Comparison of ENCODE assay signal across 8 mouse cellular contexts in the genomic region with DNA sequence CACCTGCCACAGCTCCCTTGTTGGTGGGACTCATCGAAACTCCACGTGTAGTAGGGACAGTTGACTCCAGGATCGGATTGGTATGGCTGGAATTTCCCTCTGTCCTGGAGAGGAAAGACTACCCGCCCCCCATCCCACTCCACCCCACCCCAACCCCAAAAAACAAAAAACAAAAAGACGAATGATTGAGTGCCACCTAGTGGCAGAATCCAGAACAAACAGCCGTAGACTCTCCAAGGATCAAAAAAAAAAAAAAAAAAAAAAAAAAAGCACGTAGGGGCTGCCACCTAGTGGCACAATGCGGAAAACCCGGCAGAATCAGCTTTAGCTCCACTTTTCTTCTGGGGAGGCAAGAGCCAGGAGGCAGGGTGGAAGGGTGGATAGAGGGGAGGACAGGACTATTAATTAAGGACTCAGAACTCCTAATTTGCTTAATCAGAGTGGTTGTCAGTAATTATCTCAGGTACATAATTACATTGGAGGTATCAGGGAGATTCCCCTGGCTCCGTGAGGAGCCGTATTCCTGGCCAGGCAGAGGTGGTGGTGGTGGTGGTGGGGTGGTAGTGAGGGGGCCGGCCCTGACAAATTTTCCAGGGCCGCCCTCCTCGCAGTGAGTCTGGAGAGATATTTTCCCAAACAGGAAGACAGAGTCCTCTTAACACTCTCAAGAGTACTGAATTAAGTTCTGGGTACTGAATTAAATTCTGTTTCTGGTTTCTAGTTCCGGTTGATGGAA.
DNase-seq lines count a peak whose midpoint lies in the region; ATAC-seq and TF ChIP-seq lines count a peak whose summit lies in the region.

No protein-coding gene starts in this region.

- no peaks in the 10 kb centered on the region for H3K36me3 ChIP-seq in CH12.LX (replicated peaks in 1 of 2; ENCODE audit: control insufficient read depth in 1 of 2, insufficient read depth in 1 of 2, low read length in 1 of 2)
- H3K36me3 ChIP-seq in embryonic facial prominence, embryonic 13.5 days: no peaks in the 10 kb centered on the region
- no peaks in the 10 kb centered on the region for H3K36me3 ChIP-seq in heart, embryonic 16.5 days (ENCODE audit: control insufficient read depth, insufficient read depth)
- no peaks in the 10 kb centered on the region for H3K36me3 ChIP-seq in lung, embryonic 15.5 days

- H3K79me2 ChIP-seq in CH12.LX (replicated peaks; ENCODE audit: control insufficient read depth, extremely low read depth, insufficient read depth, poor library complexity, severe bottlenecking): no peaks in the 10 kb centered on the region

- TF ChIP-seq RAD21 in CH12.LX (IDR thresholded peaks at IDR 0.05; ENCODE audit: low read depth, low read length): peak; percentile 79

- H3K9ac ChIP-seq in CH12.LX (ENCODE audit: insufficient read depth, low read depth): no peak overlapping the region
- H3K9ac ChIP-seq in embryonic facial prominence, embryonic 13.5 days: no peak overlapping the region
- peak overlapping the region; percentile 53; the same call in 1 of the 2 replicates for H3K9ac ChIP-seq in heart, embryonic 16.5 days (ENCODE audit: low read length)
- no peak overlapping the region for H3K9ac ChIP-seq in lung, embryonic 15.5 days

- H3K4me3 ChIP-seq in CH12.LX (replicated peaks in 1 of 3; ENCODE audit: low read depth in 2 of 3, low read length in 2 of 3, poor library complexity in 1 of 3): peak overlapping the region in 1 of 3 experiments; percentile 25
- H3K4me3 ChIP-seq in embryonic facial prominence, embryonic 13.5 days: peak overlapping the region; percentile 30
- peak overlapping the region; percentile 52 for H3K4me3 ChIP-seq in heart, embryonic 16.5 days (ENCODE audit: low read length)
- H3K4me3 ChIP-seq in lung, embryonic 15.5 days: peak overlapping the region; percentile 31
- 0 out of 2 replicates have a peak overlapping the region, but pooled peaks have one; percentile 12 for H3K4me3 ChIP-seq in olfactory bulb, adult 2 months (ENCODE audit: insufficient read depth, low read depth, low read length)

- no peak for ATAC-seq in embryonic facial prominence, embryonic 13.5 days (ENCODE audit: insufficient number of reproducible peaks, insufficient read depth, low FRiP score, low TSS enrichment, low read depth)
- peak; percentile 19; the same call in 1 of the 2 replicates for ATAC-seq in heart, embryonic 16.5 days (replicated peaks; ENCODE audit: extremely low read depth, insufficient read depth, low FRiP score)
- ATAC-seq in lung, embryonic 15.5 days (ENCODE audit: borderline replicate concordance, extremely low read depth, low FRiP score, low TSS enrichment): peak; percentile 55; the same call in 1 of the 2 replicates

- TF ChIP-seq EP300 in CH12.LX (IDR thresholded peaks at IDR 0.05; ENCODE audit: low read length): no peak

- 26% methylated on average over 15 of the region's 15 CpGs for WGBS in embryonic facial prominence, embryonic 13.5 days
- 25% methylated on average over 15 of the region's 15 CpGs for WGBS in heart, embryonic 16.5 days
- 27% methylated on average over 15 of the region's 15 CpGs for WGBS in lung, embryonic 15.5 days
- 16% methylated on average over 15 of the region's 15 CpGs for WGBS in olfactory bulb, adult 2 months

- dilution Hi-C loops in CH12.LX (cut with MboI; ENCODE audit: extremely low pct_ligation_motif_present, extremely low pct_unique_long_range_greater_than_20kb, low sequenced_read_pairs): no loop called here

- H3K4me1 ChIP-seq in CH12.LX (ENCODE audit: control insufficient read depth in 1 of 2, insufficient read depth in 2 of 2): peaks cover 7 to 21% of the 10 kb centered on the region in 2 experiments
- H3K4me1 ChIP-seq in embryonic facial prominence, embryonic 13.5 days: peaks cover 6% of the 10 kb centered on the region; the same call in 1 of the 2 replicates
- H3K4me1 ChIP-seq in heart, embryonic 16.5 days (ENCODE audit: control insufficient read depth, insufficient read depth, low read length): peaks cover 3% of the 10 kb centered on the region; the same call in 1 of the 2 replicates
- H3K4me1 ChIP-seq in lung, embryonic 15.5 days: peaks cover 5% of the 10 kb centered on the region
- H3K4me1 ChIP-seq in olfactory bulb, adult 2 months (ENCODE audit: control insufficient read depth, insufficient read depth, low read length): peaks cover 6% of the 10 kb centered on the region; the same call in 1 of the 2 replicates

- in situ Hi-C loops in CH12.LX (cut with MboI; ENCODE audit: low pct_ligation_motif_present, low pct_unique_long_range_greater_than_20kb, low sequenced_read_pairs): loop anchor here (5.0 to 25.0 kb wide), 5 partner anchors 76 to 471 kb away; a partner anchor contains a TSS

- H3K27me3 ChIP-seq in CH12.LX (replicated peaks): no peaks in the 10 kb centered on the region
- no peaks in the 10 kb centered on the region for H3K27me3 ChIP-seq in embryonic facial prominence, embryonic 13.5 days
- no peaks in the 10 kb centered on the region for H3K27me3 ChIP-seq in heart, embryonic 16.5 days (ENCODE audit: control insufficient read depth, insufficient read depth, low read length)
- no peaks in the 10 kb centered on the region for H3K27me3 ChIP-seq in lung, embryonic 15.5 days

- no peak for TF ChIP-seq POLR2A in CH12.LX (IDR thresholded peaks at IDR 0.05; ENCODE audit: low read depth, low read length)
- TF ChIP-seq POLR2A in olfactory bulb, adult 2 months (IDR thresholded peaks at IDR 0.05; ENCODE audit: insufficient read depth, low read depth, low read length): no peak

- no peak overlapping the region for H3K27ac ChIP-seq in CH12.LX (ENCODE audit: insufficient read depth, low read depth)
- H3K27ac ChIP-seq in embryonic facial prominence, embryonic 13.5 days: no peak overlapping the region
- no peak overlapping the region for H3K27ac ChIP-seq in heart, embryonic 16.5 days (ENCODE audit: low read length)
- no peak overlapping the region for H3K27ac ChIP-seq in lung, embryonic 15.5 days
- no peak overlapping the region for H3K27ac ChIP-seq in olfactory bulb, adult 2 months (ENCODE audit: insufficient read depth, low read depth, low read length)

- H3K4me2 ChIP-seq in CH12.LX (ENCODE audit: insufficient read depth, low read depth, poor library complexity, severe bottlenecking): peak overlapping the region; percentile 91
- peak overlapping the region; percentile 58 for H3K4me2 ChIP-seq in embryonic facial prominence, embryonic 13.5 days
- H3K4me2 ChIP-seq in heart, embryonic 16.5 days (ENCODE audit: low read depth, low read length): peak overlapping the region; percentile 87
- peak overlapping the region; percentile 68 for H3K4me2 ChIP-seq in lung, embryonic 15.5 days

- peak; percentile 73 for DNase-seq in CH12.LX (ENCODE audit: extremely low read depth)
- DNase-seq in adrenal gland, postnatal 25 days: peak; percentile 33
- peak; percentile 70 for DNase-seq in kidney, postnatal 14 days
- peak; percentile 34 to 44 for DNase-seq in thymus, postnatal 36 days

- H3K9me3 ChIP-seq in CH12.LX (replicated peaks; ENCODE audit: low read length): no peaks in the 10 kb centered on the region
- H3K9me3 ChIP-seq in embryonic facial prominence, embryonic 13.5 days: no peaks in the 10 kb centered on the region
- no peaks in the 10 kb centered on the region for H3K9me3 ChIP-seq in heart, embryonic 16.5 days (replicated peaks; ENCODE audit: control insufficient read depth, low read length)
- no peaks in the 10 kb centered on the region for H3K9me3 ChIP-seq in lung, embryonic 15.5 days

- TF ChIP-seq CTCF in CH12.LX (conservative IDR thresholded peaks at IDR 0.05 in 1 of 2, IDR thresholded peaks at IDR 0.05 in 1 of 2; ENCODE audit: low read depth in 2 of 2, low read length in 2 of 2): peak; percentile 59 to 99
- 0 out of 2 replicates have a peak, but pooled peaks have one; percentile 18 for TF ChIP-seq CTCF in olfactory bulb, adult 2 months (IDR thresholded peaks at IDR 0.05; ENCODE audit: insufficient read depth, low read depth, low read length)

TF ChIP-seq in CH12.LX, 34 proteins besides CTCF, POLR2A, EP300 and RAD21 (continues in another document):
- TF ChIP-seq USF1 (IDR thresholded peaks at IDR 0.05; ENCODE audit: low read depth, low read length): no peak
- TF ChIP-seq NELFE (IDR thresholded peaks at IDR 0.05; ENCODE audit: low read depth, low read length): peak; percentile 64; the same call in 1 of the 2 replicates
- TF ChIP-seq HCFC1 (IDR thresholded peaks at IDR 0.05; ENCODE audit: low read depth, low read length): peak; percentile 50
- no peak for TF ChIP-seq POLR2AphosphoS2 (IDR thresholded peaks at IDR 0.05; ENCODE audit: low read depth, low read length)
- TF ChIP-seq CHD1 (IDR thresholded peaks at IDR 0.05; ENCODE audit: low read depth, low read length): no peak
- no peak for TF ChIP-seq KAT2A (IDR thresholded peaks at IDR 0.05; ENCODE audit: insufficient replicate concordance, low read length)
- no peak for TF ChIP-seq MYC (IDR thresholded peaks at IDR 0.05; ENCODE audit: low read depth, low read length)
- no peak for TF ChIP-seq ETS1 (conservative IDR thresholded peaks at IDR 0.05; ENCODE audit: low read depth, low read length)
- TF ChIP-seq MEF2A (IDR thresholded peaks at IDR 0.05; ENCODE audit: borderline replicate concordance, low read depth, low read length): no peak
- TF ChIP-seq PAX5 (IDR thresholded peaks at IDR 0.05; ENCODE audit: low read length): no peak
- TF ChIP-seq ZKSCAN1 (IDR thresholded peaks at IDR 0.05; ENCODE audit: borderline replicate concordance, low read depth, low read length): no peak; the same call in 1 of the 2 replicates
- peak; percentile 43; the same call in 1 of the 2 replicates for TF ChIP-seq TCF12 (IDR thresholded peaks at IDR 0.05; ENCODE audit: low read depth, low read length)
- peak; percentile 34; the same call in 1 of the 2 replicates for TF ChIP-seq SIN3A (IDR thresholded peaks at IDR 0.05; ENCODE audit: low read length)
- peak; percentile 64 for TF ChIP-seq ZC3H11A (IDR thresholded peaks at IDR 0.05; ENCODE audit: low read depth, low read length)
- no peak for TF ChIP-seq ZMIZ1 (IDR thresholded peaks at IDR 0.05; ENCODE audit: low read depth, low read length)
- TF ChIP-seq GABPA (IDR thresholded peaks at IDR 0.05; ENCODE audit: insufficient replicate concordance, low read depth, low read length): no peak
- no peak; the same call in 1 of the 2 replicates for TF ChIP-seq JUND (conservative IDR thresholded peaks at IDR 0.05; ENCODE audit: low read depth, low read length)
- TF ChIP-seq BHLHE40 (IDR thresholded peaks at IDR 0.05; ENCODE audit: low read depth, low read length): peak; percentile 20; the same call in 1 of the 2 replicates
- TF ChIP-seq E2F4 (IDR thresholded peaks at IDR 0.05; ENCODE audit: insufficient replicate concordance, low read depth, low read length): no peak
- TF ChIP-seq NRF1 (IDR thresholded peaks at IDR 0.05; ENCODE audit: low read depth, low read length): no peak
- peak; percentile 81; the same call in 1 of the 2 replicates for TF ChIP-seq UBTF (IDR thresholded peaks at IDR 0.05; ENCODE audit: low read depth, low read length)
- no peak for TF ChIP-seq USF2 (conservative IDR thresholded peaks at IDR 0.05; ENCODE audit: low read depth, low read length)
- no peak for TF ChIP-seq JUN (IDR thresholded peaks at IDR 0.05; ENCODE audit: insufficient read depth, low read depth, low read length)
